Mouse (Mus musculus): ENCODE results near the gene Pcyt1a. TPM values are rescaled to one million over a fixed set of nuclear protein-coding genes. Genes with fewer than 3 reads are reported as not detected.
A peak's percentile ranks its signal among the peaks of the same experiment; 100 is the strongest.
"Not testable (repeated sequence)": the region's sequence is repeated elsewhere in the genome, so short reads cannot be mapped to it uniquely, and the experiment has no call there.

Gene Pcyt1a
- total RNA-seq, 2 experiments from 2014 or later, result 35.0 to 38.6 TPM

DNA sequence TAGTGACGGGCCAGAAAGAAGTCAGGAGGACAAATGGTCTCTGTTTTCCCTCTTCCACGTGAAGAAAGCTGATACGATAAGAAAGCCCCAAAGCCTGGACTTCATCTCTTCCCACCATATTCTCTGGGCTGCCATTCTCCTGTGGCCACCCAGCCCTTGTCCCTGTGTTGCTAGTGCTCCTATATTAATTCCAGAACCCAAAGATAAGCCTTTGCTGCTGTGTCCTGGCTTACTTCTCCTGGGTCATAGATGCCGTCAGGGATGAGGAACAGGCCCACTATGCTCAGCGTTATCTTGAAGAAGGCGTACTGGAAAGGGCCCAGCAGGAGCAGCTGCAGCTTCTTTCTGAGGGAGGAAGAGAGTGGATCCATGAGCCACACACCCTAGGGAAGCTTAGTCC is 46.6 kb downstream of the Pcyt1a start:
- DNase-seq, result no peak

DNA sequence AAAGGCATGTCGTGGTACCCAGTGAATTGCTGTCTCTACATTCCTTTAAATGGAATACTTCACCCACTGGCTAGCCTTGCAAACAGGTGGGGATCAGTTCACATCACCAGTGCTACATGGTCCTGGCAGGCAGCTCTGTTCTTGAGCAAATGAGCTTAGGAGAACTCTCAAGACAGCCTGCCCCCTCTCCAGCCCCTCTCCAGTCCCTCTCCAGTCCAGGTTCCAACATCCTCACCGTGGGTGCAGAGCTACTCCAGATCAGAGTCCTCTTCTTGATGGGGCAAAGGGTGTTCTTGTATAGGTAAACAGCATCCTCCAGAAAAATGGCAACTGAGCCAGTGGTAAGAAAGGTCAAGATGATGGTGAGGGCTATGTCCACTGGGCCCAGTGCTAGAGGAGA is 48.7 kb downstream of the Pcyt1a start:
- no peak for DNase-seq

GRCm38 (mm10) chr16:32484431-32484871 is 53.7 kb downstream of the Pcyt1a start:
- no peak for DNase-seq

DNA sequence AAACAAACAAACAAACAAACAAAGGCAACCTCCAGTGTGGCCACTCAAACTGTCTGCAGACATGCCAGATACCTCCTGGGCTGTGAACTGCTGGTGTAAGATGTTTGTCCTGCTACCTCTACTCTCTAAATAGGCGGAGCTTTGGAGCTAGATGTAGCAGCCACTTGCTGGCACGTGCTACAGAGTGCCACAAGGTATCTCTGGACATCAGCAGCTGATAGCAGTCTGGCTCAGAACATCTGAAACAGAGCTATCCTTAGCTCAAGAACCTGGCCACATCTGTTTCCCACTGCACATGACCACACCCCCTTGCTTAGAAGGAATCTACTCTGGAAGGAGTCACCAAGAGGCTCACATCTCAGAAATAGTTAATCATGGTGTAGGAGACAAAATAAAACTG is 54.5 kb downstream of the Pcyt1a start:
- DNase-seq, result no peak

GRCm38 (mm10) chr16:32486046-32486445 is 55.3 kb downstream of the Pcyt1a start:
- no peak for DNase-seq

GRCm38 (mm10) chr16:32487234-32488111 is 56.8 kb downstream of the Pcyt1a start, which contains the start of gene Slc51a:
Gene Slc51a, minus strand, starts transcription at chr16:32487879.
- DNase-seq, result no peak

- DNase-seq, result no peak
Observed at GRCm38 (mm10) chr16:32488939-32489338, 58.2 kb downstream of the Pcyt1a start.

GRCm38 (mm10) chr16:32494371-32494770 is 63.6 kb downstream of the Pcyt1a start:
- DNase-seq, result not testable (repeated sequence)

- no peak for DNase-seq
Observed at GRCm38 (mm10) chr16:32495965-32496364, 65.2 kb downstream of the Pcyt1a start, which contains the start of gene Zdhhc19. Gene Zdhhc19, plus strand, starts transcription at chr16:32496265.

DNA sequence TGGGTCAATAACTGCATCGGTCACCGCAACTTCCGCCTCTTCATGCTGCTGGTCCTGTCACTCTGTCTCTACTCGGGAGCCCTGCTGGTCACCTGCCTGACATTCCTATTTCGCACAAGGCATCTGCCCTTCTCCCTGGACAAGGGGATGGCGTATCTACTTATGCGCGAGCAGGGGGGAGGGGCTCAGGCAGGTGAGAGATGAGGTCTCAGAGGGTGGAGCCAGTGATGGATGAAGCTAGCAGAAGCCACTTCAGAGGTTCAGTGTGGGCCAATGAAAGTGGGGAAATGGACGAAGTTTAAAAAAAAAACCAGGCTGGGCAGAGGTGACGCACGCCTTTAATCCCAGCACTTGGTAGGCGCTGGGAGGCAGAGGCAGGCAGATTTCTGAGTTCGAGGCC is 68.3 kb downstream of the Pcyt1a start:
- no peak for DNase-seq

- peak; percentile 84 to 86 for DNase-seq
Observed at GRCm38 (mm10) chr16:32499430-32500037, 68.8 kb downstream of the Pcyt1a start.

GRCm38 (mm10) chr16:32501459-32501858 is 70.7 kb downstream of the Pcyt1a start:
- DNase-seq, result no peak

- no peak for DNase-seq
Observed at GRCm38 (mm10) chr16:32502621-32503335, 72.1 kb downstream of the Pcyt1a start.

- DNase-seq, result no peak
Observed at GRCm38 (mm10) chr16:32503633-32504032, 72.9 kb downstream of the Pcyt1a start.

DNA sequence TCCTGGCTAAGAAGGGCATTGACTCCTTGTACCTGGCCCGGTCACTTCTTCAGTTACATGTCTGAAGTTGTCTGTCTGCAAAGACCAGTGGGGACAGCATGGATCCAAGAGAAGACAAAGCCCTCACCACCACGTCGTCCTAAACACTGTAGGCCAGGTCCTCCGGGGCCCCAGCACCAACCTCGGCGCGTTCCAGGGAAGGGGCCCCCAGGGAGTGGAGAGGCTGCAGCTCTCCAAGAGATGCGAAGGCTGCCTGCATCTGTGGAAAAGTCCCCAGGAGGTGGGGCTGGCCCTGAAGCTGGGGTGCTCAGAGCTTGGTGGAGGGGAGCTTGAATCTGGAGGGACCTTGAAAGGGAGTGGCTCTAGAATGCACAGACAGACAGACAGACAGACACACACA is 75.6 kb downstream of the Pcyt1a start:
- no peak for DNase-seq

DNA sequence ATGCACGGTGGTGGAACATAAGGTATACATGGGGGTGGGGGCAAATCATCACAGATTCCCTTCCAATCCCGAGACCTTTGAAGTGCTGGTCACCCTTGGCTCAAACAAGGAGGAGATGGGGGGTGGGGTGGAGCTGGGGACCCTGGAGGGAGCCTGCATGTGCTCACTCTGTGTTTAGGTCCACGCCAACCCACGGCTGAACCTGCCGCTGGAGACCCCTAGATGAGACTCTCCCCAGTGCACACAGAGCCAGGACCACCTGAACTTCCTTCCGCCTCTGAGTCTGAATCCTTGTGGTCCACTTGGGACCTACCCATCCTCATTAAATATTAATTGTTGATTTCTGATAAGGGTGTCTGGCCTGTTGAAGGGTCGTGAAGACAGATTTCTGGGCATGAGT is 76.1 kb downstream of the Pcyt1a start:
- no peak for DNase-seq

DNA sequence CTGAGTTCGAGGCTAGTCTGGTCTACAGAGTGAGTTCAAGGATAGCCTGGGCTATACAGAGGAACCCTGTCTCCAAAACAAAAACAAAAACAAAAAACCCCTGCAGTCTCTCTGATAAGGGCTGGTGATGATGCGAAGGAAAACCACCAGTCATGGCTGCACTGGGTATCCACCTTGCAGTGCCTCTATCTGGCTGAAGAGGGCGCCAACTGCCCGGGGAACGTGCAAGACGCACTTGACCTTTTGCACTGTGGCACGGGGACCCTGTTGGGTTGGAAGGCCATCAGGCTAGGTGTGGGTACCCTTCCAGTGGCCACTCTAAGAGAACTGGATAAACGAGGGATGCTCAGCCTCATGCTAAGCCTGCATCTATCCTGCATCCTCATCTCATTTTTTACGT is 76.7 kb downstream of the Pcyt1a start:
- DNase-seq, result peak; percentile 47 to 50

GRCm38 (mm10) chr16:32508035-32508434 is 77.3 kb downstream of the Pcyt1a start:
- no peak for DNase-seq

DNA sequence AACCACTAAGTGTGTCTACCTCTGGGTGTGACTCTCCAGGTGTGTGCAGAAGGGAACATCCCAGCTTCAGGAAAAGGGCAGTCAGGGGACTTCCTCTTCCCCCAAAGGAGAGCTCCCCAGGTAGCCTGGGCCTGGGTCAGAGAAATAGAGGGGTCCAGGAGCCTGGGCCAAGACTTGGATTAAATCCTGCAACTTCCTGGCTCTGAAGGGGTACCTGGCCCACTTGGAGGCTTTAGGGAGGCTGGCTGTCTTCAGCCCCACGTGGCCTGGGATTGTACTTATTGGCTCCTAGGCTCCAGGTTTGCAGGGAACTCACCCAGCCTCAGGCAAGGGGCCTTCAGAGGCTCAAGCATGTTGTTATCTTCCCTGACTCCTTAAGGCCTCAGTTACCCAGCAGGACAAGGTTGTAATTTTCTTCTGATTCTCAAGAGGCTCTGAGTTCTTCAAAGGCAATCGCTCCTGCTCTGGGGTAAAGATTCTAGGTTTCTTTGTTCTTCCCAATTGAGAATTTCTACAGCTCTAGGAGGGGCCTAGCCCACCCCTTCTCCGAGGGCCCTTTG is 77.9 kb downstream of the Pcyt1a start:
- DNase-seq, result no peak

DNA sequence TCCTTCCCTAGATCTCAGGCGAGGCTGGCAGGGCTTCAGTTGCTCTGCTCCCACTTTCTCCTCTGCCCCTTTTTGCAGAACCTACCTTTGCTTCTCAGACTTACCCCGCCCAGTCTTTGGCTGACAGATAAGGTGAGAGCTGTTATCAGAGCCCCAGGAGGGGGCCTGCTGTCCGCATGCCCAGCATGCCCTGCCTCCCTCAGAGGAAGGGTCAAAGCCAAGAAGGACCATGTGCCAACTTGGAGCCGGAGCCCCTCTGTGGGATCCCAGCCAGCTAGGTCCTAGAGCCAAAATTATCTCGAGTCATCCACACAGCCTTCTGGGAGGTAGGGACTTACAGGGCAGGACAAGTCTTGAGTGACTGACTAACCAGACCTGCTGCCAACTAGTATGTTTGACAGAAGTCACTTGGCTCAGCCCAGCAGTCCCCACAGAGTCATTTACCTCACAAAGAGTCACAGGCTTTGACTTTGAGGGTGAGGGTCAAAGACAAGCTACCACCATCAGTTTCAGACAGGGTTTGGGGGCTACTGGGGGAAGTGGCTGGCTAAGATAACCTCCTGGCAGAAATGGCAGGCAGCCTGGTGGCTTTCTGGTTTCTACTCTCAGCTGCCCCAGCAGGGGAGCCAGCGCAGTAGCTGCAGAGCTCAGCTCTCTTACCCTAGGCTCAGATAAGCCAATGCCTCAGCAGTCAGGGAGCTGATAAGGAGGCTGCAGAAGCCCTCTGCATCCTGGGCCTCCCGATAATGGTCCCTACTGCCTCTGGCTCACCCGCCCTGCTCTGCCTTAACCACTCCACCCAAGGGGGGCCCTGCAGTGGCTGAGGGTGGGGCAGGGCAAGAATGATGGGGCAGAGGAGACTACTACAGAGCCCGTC is 78.6 kb downstream of the Pcyt1a start:
- no peak for DNase-seq
